Comparison of ENCODE assay signal across 8 mouse cellular contexts in genomic region chr7:120124844-120125243, GRCm38 (mm10). TPM values are rescaled to one million over a fixed set of nuclear protein-coding genes. Genes with fewer than 3 reads are reported as not detected.
DNase-seq lines count a peak whose midpoint lies in the region; ATAC-seq and TF ChIP-seq lines count a peak whose summit lies in the region.

No protein-coding gene starts in this region.

- no peak overlapping the region for H3K27ac ChIP-seq in kidney, adult 2 months (ENCODE audit: insufficient read depth, low read depth, low read length)
- H3K27ac ChIP-seq in limb, embryonic 10.5 days, result 0 out of 2 replicates have a peak overlapping the region, but pooled peaks have one; percentile 36
- H3K27ac ChIP-seq in midbrain, embryonic 12.5 days (replicated peaks), result no peak overlapping the region

- peak; percentile 24 for DNase-seq in thymus, postnatal 0 days (ENCODE audit: low spot score)
- no peak for DNase-seq in thymus, adult 18-20 months
- DNase-seq in embryo, embryonic 9.5 days (ENCODE audit: extremely low spot score), result peak; percentile 79
- peak; percentile 78 to 83 for DNase-seq in heart, adult 18-20 months
- peak; percentile 84 for DNase-seq in kidney, adult 2 months
- peak; percentile 78 for DNase-seq in limb, embryonic 10.5 days (ENCODE audit: low spot score)
- peak; percentile 29 to 64 for DNase-seq in spleen, postnatal 4 days (ENCODE audit: low spot score in 2 of 2)

- H3K36me3 ChIP-seq in kidney, adult 2 months (ENCODE audit: control insufficient read depth, insufficient read depth, low read length), result no peaks in the 10 kb centered on the region; the same call in 1 of the 2 replicates
- no peaks in the 10 kb centered on the region; the same call in 1 of the 2 replicates for H3K36me3 ChIP-seq in limb, embryonic 10.5 days
- 0 out of 2 replicates have a peak, but pooled peaks cover 7% of the 10 kb centered on the region for H3K36me3 ChIP-seq in midbrain, embryonic 12.5 days

- no peak overlapping the region for H3K4me3 ChIP-seq in kidney, adult 2 months (ENCODE audit: insufficient read depth, low read depth, low read length)
- no peak overlapping the region for H3K4me3 ChIP-seq in limb, embryonic 10.5 days
- no peak overlapping the region for H3K4me3 ChIP-seq in midbrain, embryonic 12.5 days

- H3K9ac ChIP-seq in midbrain, embryonic 12.5 days (replicated peaks), result no peak overlapping the region

- peak; percentile 89 for TF ChIP-seq CTCF in kidney, adult 2 months (conservative IDR thresholded peaks at IDR 0.05; ENCODE audit: insufficient read depth, insufficient read length, low read depth, low read length)

- H3K9me3 ChIP-seq in limb, embryonic 10.5 days (replicated peaks), result no peaks in the 10 kb centered on the region
- no peaks in the 10 kb centered on the region for H3K9me3 ChIP-seq in midbrain, embryonic 12.5 days

- ATAC-seq in midbrain, embryonic 12.5 days (ENCODE audit: low FRiP score, low read depth), result peak; percentile 85

- H3K4me1 ChIP-seq in kidney, adult 2 months (ENCODE audit: control insufficient read depth, insufficient read depth, low read length), result no peaks in the 10 kb centered on the region
- H3K4me1 ChIP-seq in limb, embryonic 10.5 days, result peaks cover 31% of the 10 kb centered on the region
- H3K4me1 ChIP-seq in midbrain, embryonic 12.5 days, result peaks cover 20% of the 10 kb centered on the region

- H3K27me3 ChIP-seq in kidney, adult 2 months (replicated peaks; ENCODE audit: control insufficient read depth, insufficient read depth, low read length), result no peaks in the 10 kb centered on the region
- H3K27me3 ChIP-seq in limb, embryonic 10.5 days (ENCODE audit: low read depth, poor library complexity, severe bottlenecking), result no peaks in the 10 kb centered on the region
- H3K27me3 ChIP-seq in midbrain, embryonic 12.5 days, result no peaks in the 10 kb centered on the region

- TF ChIP-seq POLR2A in kidney, adult 2 months (IDR thresholded peaks at IDR 0.05; ENCODE audit: low read depth, low read length), result no peak

- no peak overlapping the region for H3K4me2 ChIP-seq in midbrain, embryonic 12.5 days (replicated peaks)

- WGBS in kidney, adult 2 months, result 1% methylated on average over 3 of the region's 3 CpGs
- 0% methylated on average over 3 of the region's 3 CpGs for WGBS in limb, embryonic 10.5 days
- 4% methylated on average over 3 of the region's 3 CpGs for WGBS in midbrain, embryonic 12.5 days

RNA-seq across cellular contexts. Expression of gene Zp2, which starts 20.2 kb away (rescaled TPM):
- 0.46 and 0.61 TPM in 2 replicates for polyA plus RNA-seq in thymus, postnatal 0 days (2015; fragmentation: Nextera tagmentation; extraction: Ambion mirVana)
- under 1 TPM; 0.65 to 0.75 TPM for total RNA-seq in heart, adult 18-20 months (2021)
- polyA plus RNA-seq in kidney, adult 2 months (2012; rRNA removed), result not detected in 2 replicates
- not detected in 2 replicates for polyA plus RNA-seq in limb, embryonic 10.5 days (2016; fragmentation: Nextera tagmentation; extraction: Ambion mirVana)
- polyA plus RNA-seq in midbrain, embryonic 12.5 days (2016; fragmentation: Nextera tagmentation; extraction: Ambion mirVana), result not detected in 2 replicates

RNA-seq across cellular contexts. Expression of gene Tmem159, which starts 22.7 kb away (rescaled TPM):
- 12.2 and 13.2 TPM in 2 replicates for polyA plus RNA-seq in thymus, postnatal 0 days (2015; fragmentation: Nextera tagmentation; extraction: Ambion mirVana)
- 10 to 100 TPM; 25.9 to 26.0 TPM for total RNA-seq in heart, adult 18-20 months (2021)
- 27.6 and 27.8 TPM in 2 replicates for polyA plus RNA-seq in kidney, adult 2 months (2012; rRNA removed)
- 13.6 and 14.6 TPM in 2 replicates for polyA plus RNA-seq in limb, embryonic 10.5 days (2016; fragmentation: Nextera tagmentation; extraction: Ambion mirVana)
- 19.3 and 25.4 TPM in 2 replicates for polyA plus RNA-seq in midbrain, embryonic 12.5 days (2016; fragmentation: Nextera tagmentation; extraction: Ambion mirVana)

RNA-seq across cellular contexts. Expression of gene Dnah3, which starts 29.8 kb away (rescaled TPM):
- polyA plus RNA-seq in thymus, postnatal 0 days (2015; fragmentation: Nextera tagmentation; extraction: Ambion mirVana), result 0.05 and 0.17 TPM in 2 replicates
- total RNA-seq in heart, adult 18-20 months (2021), result under 1 TPM in 1 of 2 experiments, not detected in 1; 0.51 TPM
- 0.19 and 0.30 TPM in 2 replicates for polyA plus RNA-seq in kidney, adult 2 months (2012; rRNA removed)
- polyA plus RNA-seq in limb, embryonic 10.5 days (2016; fragmentation: Nextera tagmentation; extraction: Ambion mirVana), result not detected in 2 replicates
- polyA plus RNA-seq in midbrain, embryonic 12.5 days (2016; fragmentation: Nextera tagmentation; extraction: Ambion mirVana), result 0.08 TPM in 1 of 2 replicates, not detected in the other

RNA-seq across cellular contexts. Expression of gene Anks4b, which starts 48.8 kb away (rescaled TPM):
- 0.04 and 0.09 TPM in 2 replicates for polyA plus RNA-seq in thymus, postnatal 0 days (2015; fragmentation: Nextera tagmentation; extraction: Ambion mirVana)
- under 1 TPM; 0.18 to 0.22 TPM for total RNA-seq in heart, adult 18-20 months (2021)
- polyA plus RNA-seq in kidney, adult 2 months (2012; rRNA removed), result 10.8 and 15.0 TPM in 2 replicates
- not detected in 2 replicates for polyA plus RNA-seq in limb, embryonic 10.5 days (2016; fragmentation: Nextera tagmentation; extraction: Ambion mirVana)
- not detected in 2 replicates for polyA plus RNA-seq in midbrain, embryonic 12.5 days (2016; fragmentation: Nextera tagmentation; extraction: Ambion mirVana)

Comparison
In these comparisons a context has a peak if more than half of its experiments do, and no peak if none do; other contexts are left out.
1. DNase-seq: peak in thymus, postnatal 0 days (single experiment), embryo, embryonic 9.5 days (single experiment), heart, adult 18-20 months (2 of 2), kidney, adult 2 months (single experiment), limb, embryonic 10.5 days (single experiment) and spleen, postnatal 4 days (2 of 2); none in thymus, adult 18-20 months (0 of 2).